19 mouse cellular contexts compared by ENCODE assay signal in genomic region chr9:123132994-123133393, GRCm38 (mm10). TPM values are rescaled to one million over a fixed set of nuclear protein-coding genes. Genes with fewer than 3 reads are reported as not detected.
A peak's percentile ranks its signal among the peaks of the same experiment; 100 is the strongest.
DNase-seq lines count a peak whose midpoint lies in the region; ATAC-seq lines count a peak whose summit lies in the region.
"Had no signal": no experiment of that assay in that cellular context is flagged by ENCODE, and none has a peak within 500 bp of the region (broad histone marks: within the 10 kb centered on the region; RNA-seq: fewer than 3 reads in every experiment).

No protein-coding gene starts in this region.

- 92% methylated on average over 3 of the region's 3 CpGs for WGBS in heart, embryonic 11.5 days (ENCODE audit: insufficient replicate concordance)
- WGBS in heart, embryonic 10.5 days, result 92% methylated on average over 3 of the region's 3 CpGs

- DNase-seq in heart, adult 11 months, result peak; percentile 58
- peak; percentile 63 for DNase-seq in heart, embryonic 10.5 days (ENCODE audit: low spot score)
- DNase-seq in heart, adult 9 months (ENCODE audit: low spot score in 2 of 2), result no peak
- DNase-seq: adrenal gland, adult 2 months; adrenal gland, adult 8-10 months; adrenal gland, postnatal 10 days; adrenal gland, postnatal 14 days; adrenal gland, postnatal 25 days; adrenal gland, postnatal 36 days; B cell, adult 2 months; cerebellum, adult 11 months; cerebellum, adult 11-12 months; cerebellum, adult 18-20 months had no signal

- peaks cover 41% of the 10 kb centered on the region for H3K36me3 ChIP-seq in heart, embryonic 11.5 days (ENCODE audit: control insufficient read depth, insufficient read depth, low read length)
- H3K36me3 ChIP-seq in heart, embryonic 10.5 days, result peaks cover 100% of the 10 kb centered on the region

- H3K4me2 ChIP-seq in heart, embryonic 11.5 days, result no peak overlapping the region

- H3K9me3 ChIP-seq in heart, embryonic 11.5 days (replicated peaks; ENCODE audit: control insufficient read depth, low read length), result no peaks in the 10 kb centered on the region
- H3K9me3 ChIP-seq in heart, embryonic 10.5 days, result no peaks in the 10 kb centered on the region
- H3K9me3 ChIP-seq: G1E had no signal

- H3K27me3 ChIP-seq in heart, embryonic 11.5 days (ENCODE audit: control insufficient read depth, insufficient read depth, low read length), result no peaks in the 10 kb centered on the region
- no peaks in the 10 kb centered on the region for H3K27me3 ChIP-seq in heart, embryonic 10.5 days (ENCODE audit: insufficient read depth, poor library complexity, severe bottlenecking)
- H3K27me3 ChIP-seq: CH12.LX, Patski had no signal

- ATAC-seq in heart, embryonic 11.5 days (replicated peaks; ENCODE audit: insufficient number of reproducible peaks, low FRiP score, low TSS enrichment), result no peak
- ATAC-seq: activated CD4-positive, CD25-positive, alpha-beta regulatory T cell, adult 4 months; CD4-positive, CD25-positive, alpha-beta regulatory T cell, adult 4 months; Patski had no signal

- H3K9ac ChIP-seq in heart, embryonic 11.5 days (ENCODE audit: low read depth, low read length), result no peak overlapping the region

- no peak overlapping the region for H3K4me3 ChIP-seq in heart, embryonic 11.5 days (ENCODE audit: low read depth, low read length)
- H3K4me3 ChIP-seq in heart, embryonic 10.5 days, result no peak overlapping the region

- H3K27ac ChIP-seq in heart, embryonic 11.5 days (ENCODE audit: low read depth, low read length), result no peak overlapping the region
- H3K27ac ChIP-seq in heart, embryonic 10.5 days, result no peak overlapping the region

- H3K4me1 ChIP-seq in heart, embryonic 11.5 days (ENCODE audit: control insufficient read depth, insufficient read depth, low read length), result no peaks in the 10 kb centered on the region
- H3K4me1 ChIP-seq in heart, embryonic 10.5 days, result no peaks in the 10 kb centered on the region

RNA-seq across cellular contexts. Expression of gene Clec3b, which starts 17.8 kb away (rescaled TPM):
- polyA plus RNA-seq in heart, embryonic 11.5 days (2014; fragmentation: Nextera tagmentation; extraction: Ambion mirVana), result not detected in 2 replicates
- not detected in 2 replicates for polyA plus RNA-seq in heart, embryonic 10.5 days (2016; fragmentation: Nextera tagmentation; extraction: Ambion mirVana)
- polyA plus RNA-seq: activated CD4-positive, CD25-positive, alpha-beta regulatory T cell, adult 4 months; CD4-positive, CD25-positive, alpha-beta regulatory T cell, adult 4 months; G1E; Patski had no signal

RNA-seq across cellular contexts. Expression of gene Exosc7, which starts 20.0 kb away (rescaled TPM):
- polyA plus RNA-seq in heart, embryonic 11.5 days (2014; fragmentation: Nextera tagmentation; extraction: Ambion mirVana), result 90.1 and 100.0 TPM in 2 replicates
- polyA plus RNA-seq in heart, embryonic 10.5 days (2016; fragmentation: Nextera tagmentation; extraction: Ambion mirVana), result 102 and 138 TPM in 2 replicates

RNA-seq across cellular contexts. Expression of gene Zdhhc3, which starts 20.0 kb away (rescaled TPM):
- polyA plus RNA-seq in heart, embryonic 11.5 days (2014; fragmentation: Nextera tagmentation; extraction: Ambion mirVana), result 39.6 and 44.7 TPM in 2 replicates
- 63.7 and 63.9 TPM in 2 replicates for polyA plus RNA-seq in heart, embryonic 10.5 days (2016; fragmentation: Nextera tagmentation; extraction: Ambion mirVana)

Comparison
In these comparisons a context has a peak if more than half of its experiments do, and no peak if none do; other contexts are left out.
1. DNase-seq: peak in heart, adult 11 months (single experiment) and heart, embryonic 10.5 days (single experiment); none in heart, adult 9 months (0 of 2).